In genomic region chr17:7538402-7539087, GRCm38 (mm10) we compare ENCODE assay signal across 16 mouse cellular contexts.
DNase-seq lines count a peak whose midpoint lies in the region; ATAC-seq and TF ChIP-seq lines count a peak whose summit lies in the region.
"Had no signal": no experiment of that assay in that cellular context is flagged by ENCODE, and none has a peak within 500 bp of the region (broad histone marks: within the 10 kb centered on the region; RNA-seq: fewer than 3 reads in every experiment).

No protein-coding gene starts in this region.

- no peaks in the 10 kb centered on the region for H3K4me1 ChIP-seq in heart, postnatal 0 days (ENCODE audit: control insufficient read depth, insufficient read depth)
- H3K4me1 ChIP-seq in kidney, adult 2 months (ENCODE audit: control insufficient read depth, insufficient read depth, low read length) = no peaks in the 10 kb centered on the region
- H3K4me1 ChIP-seq in intestine, embryonic 16.5 days (ENCODE audit: control insufficient read depth, insufficient read depth, low read length) = no peaks in the 10 kb centered on the region

- H3K4me3 ChIP-seq in heart, postnatal 0 days (ENCODE audit: low read depth, low read length) = no peak overlapping the region
- H3K4me3 ChIP-seq in kidney, adult 2 months (ENCODE audit: insufficient read depth, low read depth, low read length) = no peak overlapping the region
- no peak overlapping the region for H3K4me3 ChIP-seq in intestine, embryonic 16.5 days (ENCODE audit: low read length)

- ATAC-seq in heart, postnatal 0 days (ENCODE audit: insufficient read depth, low read depth) = peak; percentile 64
- ATAC-seq in intestine, embryonic 16.5 days = no peak
- ATAC-seq: forebrain, embryonic 16.5 days; hindbrain, embryonic 16.5 days had no signal

- WGBS in heart, postnatal 0 days = 42% methylated on average over 4 of the region's 4 CpGs
- 54% methylated on average over 4 of the region's 4 CpGs for WGBS in kidney, adult 2 months
- 55% methylated on average over 4 of the region's 4 CpGs for WGBS in intestine, embryonic 16.5 days

- no peak for TF ChIP-seq CTCF in heart, postnatal 0 days (IDR thresholded peaks at IDR 0.05; ENCODE audit: low read depth)
- TF ChIP-seq CTCF in kidney, adult 2 months (conservative IDR thresholded peaks at IDR 0.05; ENCODE audit: insufficient read depth, insufficient read length, low read depth, low read length) = no peak

- no peak overlapping the region for H3K4me2 ChIP-seq in heart, postnatal 0 days (ENCODE audit: low read depth, low read length)
- H3K4me2 ChIP-seq in intestine, embryonic 16.5 days (ENCODE audit: low read depth, low read length) = no peak overlapping the region

- TF ChIP-seq POLR2A in kidney, adult 2 months (IDR thresholded peaks at IDR 0.05; ENCODE audit: low read depth, low read length) = no peak

- DNase-seq in heart, postnatal 0 days (ENCODE audit: low spot score) = peak; percentile 52
- no peak for DNase-seq in heart, postnatal 25 days (ENCODE audit: low spot score)
- peak; percentile 20 for DNase-seq in kidney, postnatal 14 days
- DNase-seq in kidney, adult 2 months = no peak
- peak; percentile 14 for DNase-seq in fat pad, adult 2 months (ENCODE audit: extremely low read depth, low read depth, low spot score)
- DNase-seq in thymus, postnatal 14 days = no peak
- DNase-seq: adrenal gland, postnatal 36 days; cerebellum, adult 2 months; layer of hippocampus, postnatal 36 days; lung, adult 18-20 months; right cerebral cortex, adult 18-20 months; thymus, adult 2 months had no signal

- intact Hi-C loops in heart, postnatal 25 days (cut with DNase I) = no loop called here

- TF ChIP-seq EP300 in heart, postnatal 0 days (IDR thresholded peaks at IDR 0.05; ENCODE audit: low read depth) = no peak

- 0 out of 2 replicates have a peak, but pooled peaks cover 16% of the 10 kb centered on the region for H3K9me3 ChIP-seq in heart, postnatal 0 days (replicated peaks; ENCODE audit: control insufficient read depth, low read length)
- H3K9me3 ChIP-seq in intestine, embryonic 16.5 days (ENCODE audit: control insufficient read depth, low read length) = peaks cover 8% of the 10 kb centered on the region; the same call in 1 of the 2 replicates

- H3K36me3 ChIP-seq in heart, postnatal 0 days (replicated peaks; ENCODE audit: control insufficient read depth, insufficient read depth, low read length) = no peaks in the 10 kb centered on the region
- no peaks in the 10 kb centered on the region for H3K36me3 ChIP-seq in kidney, adult 2 months (ENCODE audit: control insufficient read depth, insufficient read depth, low read length)
- no peaks in the 10 kb centered on the region for H3K36me3 ChIP-seq in intestine, embryonic 16.5 days (ENCODE audit: control insufficient read depth, insufficient read depth, low read length)
- H3K36me3 ChIP-seq: G1E had no signal

- H3K9ac ChIP-seq in heart, postnatal 0 days (replicated peaks; ENCODE audit: low read depth, low read length) = no peak overlapping the region
- H3K9ac ChIP-seq in intestine, embryonic 16.5 days (ENCODE audit: low read depth, low read length) = no peak overlapping the region

- no peaks in the 10 kb centered on the region for H3K27me3 ChIP-seq in heart, postnatal 0 days (ENCODE audit: control insufficient read depth, insufficient read depth, low read length)
- H3K27me3 ChIP-seq in kidney, adult 2 months (replicated peaks; ENCODE audit: control insufficient read depth, insufficient read depth, low read length) = no peaks in the 10 kb centered on the region
- no peaks in the 10 kb centered on the region for H3K27me3 ChIP-seq in intestine, embryonic 16.5 days (replicated peaks; ENCODE audit: control insufficient read depth, insufficient read depth, low read length)

- H3K27ac ChIP-seq in heart, postnatal 0 days (ENCODE audit: low read depth) = peak overlapping the region; percentile 74
- H3K27ac ChIP-seq in kidney, adult 2 months (ENCODE audit: insufficient read depth, low read depth, low read length) = no peak overlapping the region
- H3K27ac ChIP-seq in intestine, embryonic 16.5 days (ENCODE audit: low read length) = 0 out of 2 replicates have a peak overlapping the region, but pooled peaks have one; percentile 3

Comparison
In these comparisons a context has a peak if more than half of its experiments do, and no peak if none do; other contexts are left out.
1. DNase-seq: peak in heart, postnatal 0 days (single experiment), kidney, postnatal 14 days (single experiment) and fat pad, adult 2 months (single experiment); none in heart, postnatal 25 days (single experiment), kidney, adult 2 months (single experiment) and thymus, postnatal 14 days (single experiment).